Mouse (Mus musculus): ENCODE measurements at regions not wholly inside any gene's neighbourhood (a gene's known extent, or its start where the extent isn't known, plus 50 kb on each side); places are given as distances from the start of the nearest gene placed in this dataset.

DNA sequence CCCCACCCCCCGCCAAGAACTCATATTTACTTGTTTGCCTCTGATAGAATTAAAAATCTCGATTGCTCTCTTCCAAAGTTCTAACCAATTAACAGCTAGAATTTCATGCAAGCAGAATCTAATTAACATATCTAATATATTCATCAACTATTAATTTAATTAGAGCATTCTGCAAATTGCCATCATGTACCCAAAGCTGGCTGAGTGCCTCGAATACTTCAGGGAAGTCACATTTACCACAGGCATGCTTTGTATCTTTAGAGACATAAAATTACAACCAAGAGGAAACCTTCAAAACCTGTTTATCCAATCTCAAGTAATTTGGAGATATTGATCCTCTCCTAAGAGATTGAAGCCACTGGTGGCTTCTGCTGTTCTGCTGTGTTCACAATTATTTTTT lies 401.6 kb upstream of the Nmur2 start:
- DNase-seq (ENCODE audit: low spot score): no peak

DNA sequence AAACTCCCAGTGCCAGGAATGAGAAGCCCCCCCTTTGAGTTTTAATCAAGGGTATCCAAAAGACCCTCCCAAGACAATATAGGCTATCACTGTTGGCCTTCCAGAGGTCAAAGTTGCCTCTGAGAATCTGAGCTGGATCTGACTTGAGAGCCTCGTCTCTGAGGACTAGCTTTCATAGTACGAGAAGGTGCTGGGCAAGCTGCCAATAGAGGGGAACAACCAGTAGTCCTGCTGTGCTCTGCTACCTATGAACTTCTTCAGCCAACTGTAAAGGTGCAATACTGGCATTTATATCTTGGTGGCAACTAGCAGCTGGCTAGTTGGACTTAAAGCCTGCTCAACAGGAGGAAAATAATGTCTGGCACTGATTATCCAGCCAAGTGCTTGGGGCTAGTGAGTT lies 400.3 kb upstream of the Nmur2 start:
- no peak for DNase-seq (ENCODE audit: low spot score)

- no peak for DNase-seq (ENCODE audit: low spot score)
These were observed 390.3 kb upstream of the Nmur2 start for GRCm38 (mm10) chr11:56431089-56431488.

DNA sequence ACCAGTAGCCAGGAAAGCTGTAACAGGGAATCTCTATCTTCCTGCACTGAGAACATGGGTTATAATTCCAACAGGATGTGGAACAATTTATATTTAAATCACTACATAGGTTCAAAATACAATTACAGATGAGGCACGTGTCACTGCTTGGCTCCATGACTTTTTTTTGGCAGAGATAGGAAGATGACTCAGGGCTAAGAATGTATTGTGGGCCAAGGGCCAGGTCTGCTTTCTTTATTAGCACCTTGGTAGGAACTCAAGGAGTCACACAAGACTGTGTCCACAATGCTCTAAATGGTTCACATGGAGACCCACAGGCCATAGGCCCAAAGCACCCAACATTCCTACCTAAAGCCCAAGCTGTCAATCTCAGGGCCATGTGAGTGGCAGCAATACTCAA lies 344.0 kb upstream of the Nmur2 start:
- no peak for DNase-seq (ENCODE audit: low spot score)

GRCm38 (mm10) chr11:56377535-56377934 lies 336.7 kb upstream of the Nmur2 start:
- DNase-seq (ENCODE audit: low spot score): no peak

DNA sequence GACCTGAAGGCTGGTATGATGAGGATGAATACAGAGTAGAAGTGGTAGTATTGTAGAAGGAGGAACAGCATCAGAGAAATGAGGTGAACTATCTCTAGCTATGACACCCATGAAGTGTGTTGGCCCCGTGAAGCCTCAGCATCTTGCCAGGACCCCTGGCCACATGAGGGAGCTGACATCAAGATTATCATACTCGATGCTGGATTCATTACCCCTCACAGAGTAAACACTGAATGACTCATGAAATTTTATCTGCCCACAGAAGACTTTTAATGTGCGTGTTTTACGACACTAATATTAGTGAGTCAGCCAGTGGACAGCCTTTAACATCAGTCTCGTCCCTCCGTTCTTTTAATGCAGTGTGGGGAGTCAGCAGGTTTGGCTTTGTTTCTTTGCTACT lies 333.5 kb upstream of the Nmur2 start:
- no peak for DNase-seq (ENCODE audit: low spot score)

GRCm38 (mm10) chr11:56373624-56374023 lies 332.8 kb upstream of the Nmur2 start:
- no peak for DNase-seq (ENCODE audit: low spot score)

DNA sequence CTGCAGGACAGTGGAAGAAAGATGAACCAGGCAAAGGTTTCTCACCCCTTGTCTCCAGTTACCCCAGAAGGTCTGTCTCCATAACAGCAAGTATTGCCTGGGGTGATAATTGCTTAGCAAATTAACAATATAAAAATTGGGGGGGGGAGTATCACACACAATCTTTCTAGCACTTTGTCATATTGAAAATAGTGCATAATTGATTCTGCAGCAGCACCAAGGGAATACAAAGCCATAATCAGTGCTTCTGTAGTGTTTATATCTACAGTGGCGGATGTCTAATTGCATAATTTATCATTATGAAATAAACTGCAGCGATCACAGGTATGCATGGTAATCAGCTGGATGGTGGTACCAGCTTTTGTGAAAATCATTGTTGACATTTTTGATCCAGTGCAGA lies 316.9 kb upstream of the Nmur2 start:
- no peak for DNase-seq (ENCODE audit: low spot score)

GRCm38 (mm10) chr11:56351798-56352366 lies 311.1 kb upstream of the Nmur2 start:
- DNase-seq (ENCODE audit: low spot score): no peak

- no peak for DNase-seq (ENCODE audit: low spot score)
These were observed 310.4 kb upstream of the Nmur2 start for GRCm38 (mm10) chr11:56351231-56351630.

GRCm38 (mm10) chr11:56349766-56350165 lies 309.0 kb upstream of the Nmur2 start:
- DNase-seq (ENCODE audit: low spot score): no peak

DNA sequence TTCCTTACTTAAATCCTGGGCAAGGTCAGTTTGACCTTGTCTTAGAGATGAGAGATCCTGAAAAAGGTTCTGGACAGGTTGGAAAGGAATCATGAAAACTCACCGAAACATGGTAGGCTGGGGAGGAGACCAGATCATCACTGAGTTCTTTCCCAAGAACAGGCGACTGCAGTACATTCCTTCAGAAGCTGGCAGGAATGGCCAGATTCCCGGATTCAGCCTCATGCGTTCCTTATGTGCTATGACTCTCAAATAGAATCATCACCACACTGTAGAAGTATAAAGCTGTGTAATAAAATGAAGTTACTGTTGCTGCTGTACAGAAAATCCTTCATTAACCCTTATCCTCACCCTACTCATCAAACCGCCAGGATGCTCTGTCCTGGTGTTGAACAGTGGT lies 307.6 kb upstream of the Nmur2 start:
- DNase-seq (ENCODE audit: low spot score): no peak

DNA sequence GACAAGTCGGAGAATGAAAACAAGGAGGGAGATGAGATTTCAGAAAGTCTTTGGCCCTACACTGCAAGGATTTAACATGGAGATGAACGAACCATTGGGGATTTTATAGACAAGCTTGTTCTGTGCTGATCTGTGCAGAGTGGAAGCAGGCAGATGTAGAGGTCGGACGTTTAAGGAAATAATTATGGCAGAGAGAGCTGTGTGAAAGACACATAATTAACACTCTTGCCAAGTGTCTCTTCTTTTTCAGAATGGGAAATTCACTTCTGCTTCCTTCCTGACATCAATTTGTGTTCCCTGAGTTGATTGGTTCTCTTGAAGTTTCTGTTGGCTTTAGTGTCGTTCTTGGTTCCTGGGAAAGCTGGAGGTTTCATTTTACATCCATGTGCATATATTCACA lies 302.3 kb upstream of the Nmur2 start:
- no peak for DNase-seq (ENCODE audit: low spot score)

GRCm38 (mm10) chr11:56341731-56342130 lies 300.9 kb upstream of the Nmur2 start:
- DNase-seq (ENCODE audit: low spot score): no peak

DNA sequence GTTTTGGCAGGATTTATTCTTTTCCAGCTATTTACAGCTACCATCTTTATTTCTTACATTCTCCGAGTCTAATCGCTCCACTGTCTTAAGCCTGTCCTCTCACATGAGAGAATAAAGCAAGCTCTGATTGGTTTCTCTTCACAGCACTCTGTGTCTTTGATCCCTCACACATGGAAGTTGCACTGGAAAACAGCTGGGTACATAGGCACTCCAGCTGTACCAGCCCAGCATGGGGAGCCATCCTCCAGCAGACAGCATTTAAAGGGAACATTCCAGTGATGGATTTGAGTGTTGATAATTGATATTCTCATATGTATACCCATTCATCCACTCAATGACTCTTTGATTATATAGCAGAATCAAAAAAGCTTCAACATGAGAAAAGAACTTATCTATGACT lies 300.2 kb upstream of the Nmur2 start:
- no peak for DNase-seq (ENCODE audit: low spot score)

DNA sequence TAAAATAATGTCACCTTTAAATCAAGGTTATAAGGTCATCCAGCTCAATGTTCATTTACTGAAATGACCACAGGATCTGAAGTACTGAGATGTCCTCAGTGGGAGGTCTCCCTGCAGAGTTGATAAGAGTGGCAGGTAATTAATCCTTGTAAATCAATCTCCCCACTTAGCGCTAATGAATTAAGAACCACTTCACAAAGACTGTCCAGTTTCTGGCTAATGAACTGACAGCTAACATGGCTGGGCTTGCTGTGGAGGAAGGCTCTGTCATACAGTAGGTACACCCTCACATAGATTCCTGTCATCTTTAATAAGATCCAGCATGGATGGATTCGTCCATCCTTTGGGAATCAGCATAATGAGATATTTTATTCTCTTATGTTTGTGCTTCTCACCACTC lies 297.7 kb upstream of the Nmur2 start:
- DNase-seq (ENCODE audit: low spot score): no peak

- DNase-seq (ENCODE audit: low spot score): no peak
These were observed 295.1 kb upstream of the Nmur2 start for GRCm38 (mm10) chr11:56335937-56336336.

GRCm38 (mm10) chr11:56320293-56320692 lies 279.5 kb upstream of the Nmur2 start:
- DNase-seq (ENCODE audit: low spot score): no peak

DNA sequence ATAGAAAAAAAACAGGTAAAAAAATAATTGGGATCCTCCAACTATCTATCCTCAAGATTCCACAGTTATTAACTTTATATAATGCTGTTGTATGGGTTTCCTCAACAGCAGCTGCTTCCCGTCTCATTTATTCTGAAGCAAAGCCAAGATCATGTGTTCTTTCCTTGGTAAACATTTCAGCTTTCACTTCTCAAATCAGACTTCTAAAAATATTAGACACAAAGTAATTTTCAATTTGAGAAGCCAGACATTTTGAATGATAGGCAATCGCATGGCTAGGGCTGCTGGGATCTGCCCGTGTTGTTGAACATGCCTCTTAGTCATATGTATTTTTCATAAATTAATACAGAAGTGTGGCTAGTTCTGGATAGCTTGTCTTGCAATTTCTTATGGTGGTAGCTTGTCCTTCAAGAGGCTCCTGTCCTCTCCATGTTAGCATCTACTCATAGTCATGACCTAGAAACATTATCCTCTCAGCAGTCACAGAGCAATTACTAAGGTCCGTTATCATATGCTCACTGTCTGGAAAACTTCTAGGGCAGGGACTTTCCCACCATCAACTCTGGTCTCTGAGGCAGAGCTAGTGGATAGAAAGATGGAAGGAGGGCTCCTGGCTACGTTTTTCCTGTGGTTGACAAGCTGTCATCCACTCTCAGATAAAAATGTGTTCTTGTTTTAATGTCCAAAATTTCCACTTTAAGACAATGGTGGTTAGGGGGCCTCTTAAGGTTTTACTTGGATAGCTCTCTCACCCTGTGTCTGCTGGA lies 274.6 kb upstream of the Nmur2 start:
- no peak for DNase-seq (ENCODE audit: low spot score)

GRCm38 (mm10) chr11:56309549-56309948 lies 268.7 kb upstream of the Nmur2 start:
- DNase-seq (ENCODE audit: low spot score): no peak

- no peak for DNase-seq (ENCODE audit: low spot score)
These were observed 267.7 kb upstream of the Nmur2 start for GRCm38 (mm10) chr11:56308383-56309105.

GRCm38 (mm10) chr11:56307051-56307450 lies 266.2 kb upstream of the Nmur2 start:
- no peak for DNase-seq (ENCODE audit: low spot score)
